Mouse (Mus musculus) kidney, embryonic 14.5 days (tissue): ENCODE data around the gene Metap1d. TPM values are rescaled to one million over a fixed set of nuclear protein-coding genes. Genes with fewer than 3 reads are reported as not detected.
A peak's percentile ranks its signal among the peaks of the same experiment; 100 is the strongest.

Experiments
- ATAC-seq: fragments of 200-750 bp; cut with Nextera tagmentation; 2 replicates; pipeline ENCODE4 v1.8.0; 2017; ENCODE audit warnings: moderate number of reproducible peaks, mild to moderate bottlenecking, moderate TSS enrichment, moderate library complexity; ENCODE audit not compliant: low FRiP score, low TSS enrichment
- H3K27ac ChIP-seq: fragments of 300-500 bp; sonication (generic); 2 replicates; pipeline ENCODE4 v1.5.1; 2014; ENCODE audit warnings: low read depth, mild to moderate bottlenecking, low read length, moderate library complexity, mixed read lengths
- H3K27me3 ChIP-seq: fragments of 300-500 bp; sonication (generic); 2 replicates; pipeline ENCODE4 v1.6.1; 2014; ENCODE audit warnings: mild to moderate bottlenecking, low read length; ENCODE audit not compliant: control insufficient read depth, insufficient read depth
- H3K36me3 ChIP-seq: fragments of 300-500 bp; sonication (generic); 2 replicates; pipeline ENCODE4 v1.6.1; 2014; ENCODE audit warnings: low read length, mixed read lengths; ENCODE audit not compliant: control insufficient read depth, insufficient read depth
- H3K4me1 ChIP-seq: fragments of 300-500 bp; sonication (generic); 2 replicates; pipeline ENCODE4 v1.6.1; 2014; ENCODE audit warnings: low read length, mixed read lengths; ENCODE audit not compliant: control insufficient read depth, insufficient read depth
- H3K4me2 ChIP-seq: fragments of 300-500 bp; sonication (generic); replicated peaks from 2 replicates; pipeline ENCODE4 v1.6.1; 2014; ENCODE audit warnings: low read depth, mild to moderate bottlenecking, low read length
- H3K4me3 ChIP-seq: fragments of 300-500 bp; sonication (generic); 2 replicates; pipeline ENCODE4 v1.5.1; 2014; ENCODE audit warnings: mild to moderate bottlenecking, low read length
- H3K9ac ChIP-seq: fragments of 300-500 bp; sonication (generic); 2 replicates; pipeline ENCODE4 v1.6.1; 2014; ENCODE audit warnings: low read depth, mild to moderate bottlenecking, low read length, moderate library complexity
- H3K9me3 ChIP-seq: fragments of 300-500 bp; sonication (generic); 2 replicates; pipeline ENCODE4 v1.6.1; 2016; ENCODE audit warnings: low read length; ENCODE audit not compliant: control insufficient read depth
- WGBS: fragments of 180-500 bp; shearing (Covaris S2); extraction: QIAGEN DNeasy Blood & Tissue Kit; methylation state at CpG from one replicate; pipeline ENCODE4 v1.1.7; 2014; 5-methylcytosine and 5-hydroxymethylcytosine counted together
- polyA plus RNA-seq: library from polyadenylated mRNA; unstranded; fragments of >200 nt; fragmentation: Nextera tagmentation; extraction: Ambion mirVana; gene quantifications from 2 replicates; pipeline ENCODE4 v1.2.1, GENCODE M21; 2014

Gene Metap1d
- 36.8 and 44.9 TPM in 2 replicates for polyA plus RNA-seq

DNA sequence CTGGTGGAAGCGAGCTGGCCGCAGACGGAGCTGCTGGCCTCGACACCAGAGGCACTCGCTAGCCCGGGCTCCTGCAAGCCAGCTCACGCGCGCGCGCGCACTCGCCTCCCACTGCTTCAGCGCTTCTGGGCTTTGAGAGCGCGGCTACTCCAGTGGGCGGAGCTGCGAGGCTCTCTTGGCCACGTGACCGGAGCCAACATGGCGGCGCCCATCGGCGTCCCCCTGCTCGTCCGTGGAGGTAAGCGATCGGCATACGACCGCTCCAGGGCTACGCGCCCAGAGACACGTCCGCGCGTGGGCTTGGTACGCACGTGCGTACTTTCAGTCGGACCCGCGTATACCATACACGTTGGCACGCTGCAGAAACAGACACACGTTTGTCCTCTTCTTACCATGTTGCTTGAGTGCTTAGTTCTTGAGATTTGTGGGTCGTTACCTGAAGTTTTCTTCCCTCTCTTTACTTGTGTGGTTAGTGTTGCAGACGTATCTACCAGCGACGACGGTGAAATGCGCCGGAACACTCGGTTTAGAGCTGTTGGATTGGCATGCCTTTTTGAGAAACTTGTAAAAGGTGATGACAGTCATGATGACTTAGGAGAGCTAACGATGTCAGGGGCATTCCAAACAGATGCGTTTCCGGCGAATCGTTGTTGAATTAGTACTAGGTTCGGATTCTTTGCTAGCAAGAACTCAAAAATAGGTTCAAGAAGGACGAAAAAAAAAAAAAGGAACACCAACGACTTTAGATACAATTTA is at the start of gene Metap1d:
Gene Metap1d, plus strand, starts transcription at position 116 of the 756 bp plus-strand sequence.
- H3K4me1 ChIP-seq = no peaks in the 10 kb centered on the region

GRCm38 (mm10) chr2:71405613-71406012 is 47.5 kb upstream of the Metap1d start:
- Histone ChIP-seq H3K9ac (no peak overlapping the region), H3K36me3 (peaks cover 33% of the 10 kb centered on the region; the same call in 1 of the 2 replicates), H3K4me3 (no peak overlapping the region), H3K27ac (no peak overlapping the region), H3K4me1 (no peaks in the 10 kb centered on the region), H3K4me2 (no peak overlapping the region), H3K27me3 (no peaks in the 10 kb centered on the region), H3K9me3 (no peaks in the 10 kb centered on the region)
- WGBS = 96% methylated on average over 1 of the region's 1 CpGs
- ATAC-seq = no peak

More for the DNA sequence above, at the start of gene Metap1d:
- Histone ChIP-seq H3K4me3 (peak within 1 kb of the TSS; percentile 49), H3K27me3 (no peaks in the 10 kb centered on the region), H3K9me3 (no peaks in the 10 kb centered on the region), H3K4me2 (peak within 1 kb of the TSS; percentile 51), H3K36me3 (no peaks in the 10 kb centered on the region), H3K27ac (no peak within 1 kb of the TSS), H3K9ac (peak within 1 kb of the TSS; percentile 60)
- under 1% methylated on average over 60 of the region's 61 CpGs for WGBS
- ATAC-seq = peak; percentile 98

- no peaks in the 10 kb centered on the region for H3K9me3 ChIP-seq
- H3K4me2 ChIP-seq = no peak overlapping the region
- peaks cover 45% of the 10 kb centered on the region; the same call in 1 of the 2 replicates for H3K36me3 ChIP-seq
- WGBS = 78% methylated on average over 3 of the region's 3 CpGs
- H3K27me3 ChIP-seq = no peaks in the 10 kb centered on the region
- H3K4me3 ChIP-seq = no peak overlapping the region
- H3K27ac ChIP-seq = no peak overlapping the region
- H3K9ac ChIP-seq = no peak overlapping the region
- ATAC-seq = no peak
- no peaks in the 10 kb centered on the region for H3K4me1 ChIP-seq
Measured at GRCm38 (mm10) chr2:71418760-71419280, 34.3 kb upstream of the Metap1d start.

- Histone ChIP-seq H3K9me3 (no peaks in the 10 kb centered on the region), H3K36me3 (peaks cover 44% of the 10 kb centered on the region; the same call in 1 of the 2 replicates), H3K9ac (no peak overlapping the region), H3K4me2 (no peak overlapping the region), H3K4me3 (no peak overlapping the region), H3K27ac (no peak overlapping the region), H3K27me3 (no peaks in the 10 kb centered on the region), H3K4me1 (no peaks in the 10 kb centered on the region)
- no peak for ATAC-seq
- WGBS = 93% methylated on average over 3 of the region's 3 CpGs
Measured at GRCm38 (mm10) chr2:71419408-71419807, 33.7 kb upstream of the Metap1d start.

- Histone ChIP-seq H3K4me2 (no peak overlapping the region), H3K27me3 (no peaks in the 10 kb centered on the region), H3K9me3 (no peaks in the 10 kb centered on the region), H3K9ac (no peak overlapping the region), H3K27ac (no peak overlapping the region), H3K36me3 (peaks cover 42% of the 10 kb centered on the region; the same call in 1 of the 2 replicates), H3K4me3 (no peak overlapping the region), H3K4me1 (no peaks in the 10 kb centered on the region)
- ATAC-seq = no peak
- 98% methylated on average over 9 of the region's 9 CpGs for WGBS
Measured at GRCm38 (mm10) chr2:71420895-71421425, 32.1 kb upstream of the Metap1d start.

- Histone ChIP-seq H3K4me1 (no peaks in the 10 kb centered on the region), H3K36me3 (peaks cover 58% of the 10 kb centered on the region; the same call in 1 of the 2 replicates), H3K27ac (no peak overlapping the region), H3K4me3 (no peak overlapping the region), H3K4me2 (no peak overlapping the region), H3K9me3 (no peaks in the 10 kb centered on the region), H3K27me3 (no peaks in the 10 kb centered on the region), H3K9ac (no peak overlapping the region)
- 79% methylated on average over 4 of the region's 4 CpGs for WGBS
- no peak for ATAC-seq
Measured at GRCm38 (mm10) chr2:71424545-71424944, 28.5 kb upstream of the Metap1d start.

DNA sequence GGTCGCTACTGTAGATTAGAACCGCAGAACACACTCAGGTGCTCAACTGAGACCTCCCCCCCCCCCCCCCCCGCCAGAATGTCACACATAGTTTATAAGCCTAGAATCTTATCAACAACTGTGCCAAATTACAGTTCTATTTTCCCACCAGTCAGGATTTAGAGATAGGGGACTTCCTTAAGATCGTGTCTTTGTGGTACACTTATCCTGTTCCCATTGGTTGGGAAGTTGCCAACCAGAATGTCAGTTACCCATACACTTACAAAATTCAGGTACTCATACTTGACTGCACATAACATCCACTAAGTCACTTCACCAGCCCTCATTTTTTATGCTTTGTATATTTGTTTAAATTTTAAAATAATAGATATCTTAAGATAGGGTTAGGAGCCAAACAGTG is 17.6 kb upstream of the Metap1d start:
- Histone ChIP-seq H3K27me3 (no peaks in the 10 kb centered on the region), H3K27ac (no peak overlapping the region), H3K9ac (no peak overlapping the region), H3K4me2 (no peak overlapping the region), H3K36me3 (peaks cover 54% of the 10 kb centered on the region), H3K9me3 (no peaks in the 10 kb centered on the region), H3K4me1 (no peaks in the 10 kb centered on the region), H3K4me3 (no peak overlapping the region)
- 88% methylated on average over 4 of the region's 4 CpGs for WGBS
- ATAC-seq = no peak

DNA sequence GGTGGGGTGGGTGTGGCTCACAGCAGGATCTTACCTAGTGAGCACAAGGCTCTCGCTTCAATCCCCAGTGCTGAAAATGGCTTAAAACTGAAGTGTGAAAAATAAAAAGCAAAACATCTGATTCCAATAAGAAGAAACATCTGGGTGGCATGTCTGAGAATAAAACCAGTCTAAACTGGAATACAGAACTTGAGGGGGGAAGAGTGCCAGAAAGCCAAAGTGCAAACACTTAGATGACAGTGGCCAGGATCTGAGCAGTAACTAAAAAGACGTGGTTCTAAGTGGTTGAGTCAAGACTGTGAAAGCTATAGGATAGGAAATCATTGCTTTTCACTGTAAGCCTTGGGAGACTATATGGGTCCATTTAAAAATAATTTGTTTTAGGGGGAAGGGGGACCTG is 9.7 kb upstream of the Metap1d start:
- no peak for ATAC-seq
- Histone ChIP-seq H3K36me3 (peaks cover 28% of the 10 kb centered on the region), H3K27me3 (no peaks in the 10 kb centered on the region; the same call in 1 of the 2 replicates), H3K9me3 (no peaks in the 10 kb centered on the region), H3K9ac (no peak overlapping the region), H3K4me2 (no peak overlapping the region), H3K4me3 (no peak overlapping the region), H3K4me1 (no peaks in the 10 kb centered on the region), H3K27ac (no peak overlapping the region)
- WGBS = 34% methylated on average over 2 of the region's 2 CpGs
